Mouse (Mus musculus) CD4-positive, CD25-positive, alpha-beta regulatory T cell, adult 2 months (primary cell): Measurements from ENCODE around the gene Ctdsp1.

ENCODE experiments used
- DNase-seq: peaks from one replicate; pipeline ENCODE4 v3.0.0-alpha.2; 2012; ENCODE audit warnings: low read depth, low spot score

Gene Ctdsp1

GRCm38 (mm10) chr1:74376396-74376795, 14.9 kb upstream of the Ctdsp1 start:
- no peak for DNase-seq

GRCm38 (mm10) chr1:74379058-74379504, 12.2 kb upstream of the Ctdsp1 start:
- no peak for DNase-seq

- no peak for DNase-seq
These were observed 10.8 kb upstream of the Ctdsp1 start for GRCm38 (mm10) chr1:74380484-74380883.

- no peak for DNase-seq
These were observed 9.7 kb upstream of the Ctdsp1 start for GRCm38 (mm10) chr1:74381588-74382021.

- DNase-seq, result no peak
These were observed 7.9 kb upstream of the Ctdsp1 start for GRCm38 (mm10) chr1:74383385-74383784.

GRCm38 (mm10) chr1:74384525-74384924, 6.8 kb upstream of the Ctdsp1 start:
- DNase-seq, result no peak

GRCm38 (mm10) chr1:74385064-74385463, 6.2 kb upstream of the Ctdsp1 start:
- DNase-seq, result no peak

GRCm38 (mm10) chr1:74385531-74385930, 5.8 kb upstream of the Ctdsp1 start:
- DNase-seq, result no peak

- DNase-seq, result no peak
These were observed 5.0 kb upstream of the Ctdsp1 start for GRCm38 (mm10) chr1:74386363-74386713.

GRCm38 (mm10) chr1:74386714-74387385, 4.5 kb upstream of the Ctdsp1 start:
- DNase-seq, result peak; percentile 95

GRCm38 (mm10) chr1:74387386-74387988, 3.8 kb upstream of the Ctdsp1 start:
- DNase-seq, result no peak

GRCm38 (mm10) chr1:74388398-74388920, 2.9 kb upstream of the Ctdsp1 start:
- no peak for DNase-seq

GRCm38 (mm10) chr1:74389831-74390286, 1.4 kb upstream of the Ctdsp1 start:
- DNase-seq, result peak; percentile 79

GRCm38 (mm10) chr1:74390287-74390906, 912 bp upstream of the Ctdsp1 start:
- DNase-seq, result peak; percentile 90

- peak; percentile 71 for DNase-seq
These were observed 634 bp downstream of the Ctdsp1 start for GRCm38 (mm10) chr1:74391844-74392441.

- no peak for DNase-seq
These were observed 1.2 kb downstream of the Ctdsp1 start for GRCm38 (mm10) chr1:74392446-74392994.

- no peak for DNase-seq
These were observed 1.7 kb downstream of the Ctdsp1 start for GRCm38 (mm10) chr1:74393010-74393409.

GRCm38 (mm10) chr1:74393697-74394096, 2.4 kb downstream of the Ctdsp1 start:
- DNase-seq, result no peak

GRCm38 (mm10) chr1:74394311-74394710, 3.0 kb downstream of the Ctdsp1 start:
- DNase-seq, result no peak

- no peak for DNase-seq
These were observed 3.5 kb downstream of the Ctdsp1 start for GRCm38 (mm10) chr1:74394858-74395257.

- no peak for DNase-seq
These were observed 4.0 kb downstream of the Ctdsp1 start for GRCm38 (mm10) chr1:74395290-74395689.
